Mouse (Mus musculus) c-Kit-positive CD71-positive TER-119-negative erythroid progenitor cells, embryonic 14.5 days (primary cell): ENCODE measurements around the gene Gm7247.
"Not testable (repeated sequence)": the region's sequence is repeated elsewhere in the genome, so short reads cannot be mapped to it uniquely, and the experiment has no call there.

Source experiments
- DNase-seq: peaks from one replicate; pipeline ENCODE4 v3.0.0-alpha.2; 2013; ENCODE audit warnings: low read depth

Gene Gm7247

DNA sequence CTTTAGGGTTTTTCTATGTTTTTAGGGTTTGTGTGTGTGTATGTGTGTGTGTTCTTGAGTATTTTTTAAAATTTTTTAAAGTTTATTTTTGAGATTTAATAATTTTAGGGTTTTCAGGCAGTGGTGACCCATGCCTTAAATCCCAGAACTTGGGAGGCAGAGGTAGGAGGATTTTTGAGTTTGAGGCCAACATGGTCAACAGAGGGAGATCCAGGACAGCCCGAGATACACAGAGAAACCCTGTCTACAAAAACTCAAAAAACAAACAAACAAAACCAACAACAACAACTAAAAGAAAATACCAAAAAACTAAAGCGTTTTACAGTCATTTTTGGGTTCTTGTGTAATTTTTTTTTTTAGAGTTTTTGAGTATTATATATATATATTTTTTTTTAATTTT is 134.2 kb downstream of the Gm7247 start:
- DNase-seq, result no peak

DNA sequence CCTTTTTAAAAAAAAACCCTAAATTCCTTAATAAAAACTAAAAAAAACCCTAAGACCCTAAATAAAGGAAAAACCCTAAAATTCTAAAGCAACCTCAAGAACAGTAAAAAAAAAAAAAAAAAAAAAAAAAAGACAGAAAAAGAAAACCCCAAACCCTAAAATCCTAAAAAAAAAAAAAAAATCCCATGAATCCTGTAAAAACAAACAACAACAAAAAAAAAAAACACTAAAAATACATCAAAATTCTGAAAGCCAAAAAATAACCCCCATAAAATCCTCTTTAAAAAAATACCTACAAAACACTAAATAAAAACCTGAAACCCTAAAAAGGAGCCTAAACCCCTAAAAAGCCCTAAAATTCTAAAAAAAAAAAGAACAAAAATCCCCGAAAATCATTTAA is 135.4 kb downstream of the Gm7247 start:
- DNase-seq, result no peak

DNA sequence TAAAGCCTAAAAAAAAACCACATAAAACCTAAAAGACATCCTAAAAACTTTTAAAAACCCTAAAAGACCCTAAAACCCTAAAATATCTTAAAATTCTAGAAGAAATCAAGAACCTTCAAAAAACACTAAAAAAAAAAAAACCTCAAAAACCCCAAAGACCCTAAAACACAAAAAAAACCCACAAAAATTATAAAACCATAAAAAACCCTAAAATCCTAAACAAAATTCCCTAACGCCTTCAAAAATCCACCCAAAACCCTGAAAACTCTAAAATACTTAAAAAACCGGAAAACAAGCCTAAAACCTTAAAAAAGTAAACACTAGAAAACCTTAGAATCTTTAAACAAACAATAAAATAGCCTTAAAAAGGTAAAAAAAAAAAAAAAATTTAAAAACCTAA is 136.4 kb downstream of the Gm7247 start:
- DNase-seq, result no peak

DNA sequence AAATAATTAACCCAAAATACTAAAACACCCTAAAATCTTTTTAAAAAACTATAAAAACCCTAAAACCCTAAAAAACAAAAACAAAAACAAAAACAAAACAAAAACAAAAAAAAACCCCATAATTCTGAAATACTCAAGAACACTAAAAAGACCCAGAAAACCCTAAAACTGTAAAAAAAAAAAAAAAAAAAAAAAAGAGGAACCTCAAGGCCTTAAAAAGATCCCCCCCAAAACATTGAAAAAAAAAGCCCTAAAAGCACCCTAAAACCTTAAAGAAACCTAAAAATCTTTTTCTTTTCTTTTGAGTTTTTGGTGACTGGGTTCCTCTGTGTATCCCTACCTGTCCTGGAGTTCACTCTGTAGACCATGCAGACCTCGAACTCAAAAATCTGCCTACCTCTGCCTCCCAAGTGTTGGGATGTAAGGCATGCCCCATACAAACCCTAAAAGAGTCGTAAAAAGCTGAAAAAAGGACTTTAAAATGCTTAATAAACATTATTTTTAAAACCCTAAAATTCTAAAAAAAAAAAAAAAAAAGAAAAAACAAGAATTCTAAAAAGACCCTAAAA is 138.2 kb downstream of the Gm7247 start:
- no peak for DNase-seq

DNA sequence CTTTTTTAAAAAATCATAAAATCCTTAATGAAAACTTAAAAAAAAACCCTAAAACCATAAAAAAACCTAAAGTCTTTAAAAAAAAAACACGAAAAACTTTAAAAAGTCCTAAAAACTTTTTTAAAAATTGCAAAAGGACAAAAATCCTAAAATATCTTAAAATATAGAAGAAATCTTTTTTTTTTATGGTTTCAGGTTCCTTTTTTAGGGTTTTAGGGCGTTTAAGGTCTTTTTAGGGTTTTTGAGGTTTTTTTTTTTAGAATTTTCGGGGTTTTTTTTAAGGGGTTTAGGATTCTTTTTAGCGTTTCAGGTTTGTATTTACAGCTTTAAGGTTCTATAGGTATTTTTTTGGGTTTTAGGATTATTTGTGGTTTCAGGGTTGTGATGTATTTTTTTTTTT is 138.9 kb downstream of the Gm7247 start:
- DNase-seq, result no peak

DNA sequence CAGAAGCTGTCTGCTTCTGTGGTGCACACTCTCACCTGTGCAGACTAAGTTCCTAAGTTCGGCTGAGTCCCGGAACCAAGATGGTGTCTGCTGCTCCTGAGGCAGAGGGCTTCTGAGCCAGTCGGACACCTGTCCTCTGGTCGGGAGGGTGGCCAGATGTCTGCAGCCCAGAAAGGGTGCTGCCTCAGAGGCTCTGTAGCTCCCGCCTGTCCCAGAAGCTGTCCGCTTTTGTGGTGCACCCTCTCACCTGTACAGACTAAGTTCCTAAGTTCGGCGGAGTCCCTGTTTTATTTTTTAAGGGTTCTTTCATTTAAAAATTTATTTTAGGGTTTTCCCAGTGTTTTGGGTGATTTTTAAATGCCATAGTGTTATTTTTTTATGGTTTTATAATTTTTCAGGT is 145.9 kb downstream of the Gm7247 start:
- no peak for DNase-seq

DNA sequence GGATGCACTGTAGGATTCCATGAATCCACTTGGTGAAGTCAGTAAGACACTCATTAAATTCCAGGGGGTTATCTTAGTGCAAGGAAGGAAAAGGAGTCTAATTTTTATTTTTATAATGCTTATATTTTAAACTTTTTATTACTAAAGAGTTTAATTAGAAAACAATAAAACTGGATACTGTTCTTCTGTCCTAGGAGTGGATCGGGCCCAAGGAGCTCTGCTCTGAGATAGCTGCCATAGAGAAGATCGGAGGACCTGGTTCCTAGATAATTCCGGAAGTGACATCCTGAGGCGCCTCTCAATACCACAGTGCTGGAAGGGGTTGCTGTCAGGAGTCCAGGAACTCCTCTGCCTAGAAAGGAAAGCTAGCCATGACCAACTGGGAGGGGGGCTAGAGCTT is 190.9 kb downstream of the Gm7247 start, which contains the start of gene Gm5622:
Gene Gm5622 (plus strand): TSS at position 301 of the 400 bp plus-strand sequence.
- DNase-seq, result no peak

DNA sequence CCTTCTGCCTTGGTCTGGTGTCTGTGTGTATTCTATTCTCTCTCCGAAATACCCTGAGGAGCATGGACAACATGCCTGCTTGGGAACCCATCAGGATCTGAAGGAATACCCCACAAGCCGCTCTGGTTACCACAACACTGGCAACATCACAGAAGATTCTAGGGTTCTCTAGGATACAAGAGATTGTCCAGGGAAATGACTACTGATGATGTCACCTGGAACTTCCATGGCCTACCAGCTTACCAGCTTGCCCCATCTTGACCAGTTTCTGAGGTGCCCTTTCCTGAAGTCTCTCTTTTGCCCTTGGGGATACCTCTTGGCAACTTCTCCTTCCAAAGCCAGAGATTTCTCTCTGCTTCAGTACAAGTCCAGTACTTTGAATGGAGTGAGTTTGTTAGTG is 212.4 kb downstream of the Gm7247 start, which contains the start of gene Gm17175:
Gene Gm17175 (minus strand): TSS at position 101 of the 400 bp plus-strand sequence.
- not testable (repeated sequence) for DNase-seq

DNA sequence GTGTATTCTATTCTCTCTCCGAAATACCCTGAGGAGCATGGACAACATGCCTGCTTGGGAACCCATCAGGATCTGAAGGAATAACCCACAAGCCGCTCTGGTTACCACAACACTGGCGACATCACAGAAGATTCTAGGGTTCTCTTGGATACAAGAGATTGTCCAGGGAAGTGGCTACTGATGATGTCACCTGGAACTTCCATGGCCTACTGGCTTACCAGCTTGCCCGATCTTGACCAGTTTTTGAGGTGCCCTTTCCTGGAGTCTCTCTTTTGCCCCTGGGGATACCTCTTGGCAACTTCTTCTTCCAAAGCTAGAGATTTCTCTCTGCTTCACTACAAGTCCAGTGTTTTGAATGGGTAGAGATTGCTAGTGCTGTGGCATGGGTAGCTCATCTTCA is 230.5 kb downstream of the Gm7247 start, which contains the start of gene Gm17174:
Gene Gm17174 (minus strand): TSS at position 101 of the 400 bp plus-strand sequence.
- DNase-seq, result not testable (repeated sequence)

DNA sequence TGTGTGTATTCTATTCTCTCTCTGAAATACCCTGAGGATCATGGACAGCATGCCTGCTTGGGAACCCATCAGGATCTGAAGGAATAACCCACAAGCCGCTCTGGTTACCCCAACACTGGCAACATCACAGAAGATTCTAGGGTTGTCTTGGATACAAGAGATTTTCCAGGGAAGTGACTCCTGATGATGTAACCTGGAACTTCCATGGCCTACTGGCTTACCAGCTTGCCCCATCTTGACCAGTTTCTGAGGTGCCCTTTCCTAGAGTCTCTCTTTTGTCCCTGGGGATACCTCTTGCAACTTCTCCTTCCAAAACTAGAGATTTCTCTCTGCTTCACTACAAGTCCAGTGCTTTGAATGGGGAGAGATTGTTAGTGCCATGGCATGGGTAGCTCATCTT is 249.7 kb downstream of the Gm7247 start, which contains the start of gene Gm17078:
Gene Gm17078 (minus strand): TSS at position 101 of the 400 bp plus-strand sequence.
- DNase-seq, result no peak
